Mouse (Mus musculus) lung, postnatal 14 days (tissue): ENCODE results near the gene 1700125H20Rik.
"Not testable (repeated sequence)": the region's sequence is repeated elsewhere in the genome, so short reads cannot be mapped to it uniquely, and the experiment has no call there.

Source experiments
- DNase-seq: peaks from one replicate; pipeline ENCODE4 v3.0.0; 2021

The 1700125H20Rik gene

GRCm38 (mm10) chr11:85170058-85170740 lies at the start of gene 1700125H20Rik:
Gene 1700125H20Rik (plus strand): TSS chr11:85170404.
- DNase-seq: peak; percentile 96

GRCm38 (mm10) chr11:85122073-85122472 lies 48.1 kb upstream of the 1700125H20Rik start:
- DNase-seq: no peak

DNA sequence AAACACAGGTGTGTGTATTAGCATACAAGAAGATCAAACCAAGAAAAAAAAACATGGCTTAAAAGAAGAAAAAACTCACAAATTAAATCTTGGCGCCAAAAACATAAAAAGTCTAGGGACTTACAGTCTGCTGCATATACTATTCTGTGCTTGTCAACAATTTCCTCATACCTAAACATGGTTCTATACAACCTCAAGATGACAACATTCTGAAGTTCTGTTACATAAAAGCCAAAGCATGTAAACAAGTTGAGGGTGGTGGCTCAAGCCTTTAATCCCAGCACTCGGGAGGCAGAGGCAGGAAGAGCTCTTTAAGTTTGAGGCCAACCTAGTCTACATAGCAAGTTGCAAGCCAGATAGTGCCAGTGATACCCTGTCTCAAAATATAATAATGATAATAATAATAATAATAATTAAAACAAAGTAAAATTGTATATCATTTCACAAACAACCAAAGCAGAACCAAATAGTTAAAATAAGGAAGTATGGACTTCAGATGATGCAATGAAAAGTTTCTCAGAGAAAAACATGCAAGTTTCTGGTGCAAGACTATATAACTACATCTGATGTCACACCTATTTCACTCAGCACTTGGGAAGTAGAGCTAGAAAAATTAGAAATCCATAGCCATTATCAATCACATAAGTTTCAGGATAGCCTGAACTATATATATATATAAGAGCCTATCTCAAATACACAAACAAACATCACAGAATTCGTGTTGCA lies 46.8 kb upstream of the 1700125H20Rik start:
- DNase-seq: no peak

DNA sequence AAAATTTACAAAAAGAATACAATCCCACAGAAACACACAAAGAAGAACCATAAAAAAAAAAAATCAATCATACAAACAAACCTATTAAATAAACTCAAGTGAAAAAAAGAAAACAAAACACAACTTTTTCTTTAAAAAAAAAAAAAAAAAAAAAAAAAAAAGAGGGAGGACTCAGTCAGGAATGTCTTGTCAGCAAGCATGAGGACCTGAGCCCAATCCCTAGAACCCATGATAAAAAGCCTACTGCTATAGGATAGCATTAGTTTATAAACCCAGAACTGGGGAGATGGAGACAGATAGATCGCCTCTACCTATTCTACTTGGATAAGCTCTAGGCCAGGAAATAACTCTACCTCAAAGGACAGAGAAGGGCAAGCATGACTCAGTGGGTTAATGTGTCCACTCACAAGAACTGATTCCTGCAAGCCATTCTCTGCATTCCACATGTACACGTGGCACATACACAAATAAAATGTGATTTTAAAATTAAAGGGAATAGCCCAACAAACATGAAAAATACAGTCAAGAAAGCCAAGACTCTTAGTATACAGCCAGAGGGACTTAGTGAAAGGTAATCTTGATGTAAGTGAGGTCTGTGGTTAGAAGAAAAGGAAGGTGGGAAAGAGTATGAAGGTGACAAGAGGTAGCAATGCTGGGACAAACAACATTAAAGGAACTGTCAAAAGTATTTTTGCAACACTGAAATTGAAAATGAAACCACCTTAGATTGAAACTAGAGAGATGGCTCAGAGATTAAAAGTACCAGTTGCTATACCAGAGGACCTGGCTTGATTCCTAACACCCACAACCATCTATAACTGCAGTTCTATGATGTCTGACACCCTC lies 43.7 kb upstream of the 1700125H20Rik start:
- no peak for DNase-seq

- no peak for DNase-seq
Observed at GRCm38 (mm10) chr11:85128883-85129282, 41.3 kb upstream of the 1700125H20Rik start.

DNA sequence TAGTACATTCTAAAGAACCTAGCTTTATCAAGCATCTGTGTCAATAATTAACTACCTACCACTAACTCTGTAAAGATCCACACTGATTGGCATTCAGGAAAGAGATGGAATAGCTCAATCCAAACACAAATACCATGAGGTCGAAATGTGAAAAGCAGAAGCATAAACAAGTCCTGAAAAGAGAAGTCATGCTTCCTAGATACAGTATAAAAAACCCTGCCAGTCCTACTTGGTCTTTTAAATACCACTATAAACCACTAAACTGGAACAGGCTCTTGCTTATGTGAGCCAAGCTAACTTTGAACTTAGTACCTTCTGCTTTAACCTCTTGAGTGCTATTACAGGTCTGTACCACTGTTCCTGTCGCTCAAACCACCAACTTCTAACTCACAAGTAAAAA lies 38.7 kb upstream of the 1700125H20Rik start:
- DNase-seq: no peak

GRCm38 (mm10) chr11:85138776-85139474 lies 31.3 kb upstream of the 1700125H20Rik start:
- peak; percentile 2 for DNase-seq

DNA sequence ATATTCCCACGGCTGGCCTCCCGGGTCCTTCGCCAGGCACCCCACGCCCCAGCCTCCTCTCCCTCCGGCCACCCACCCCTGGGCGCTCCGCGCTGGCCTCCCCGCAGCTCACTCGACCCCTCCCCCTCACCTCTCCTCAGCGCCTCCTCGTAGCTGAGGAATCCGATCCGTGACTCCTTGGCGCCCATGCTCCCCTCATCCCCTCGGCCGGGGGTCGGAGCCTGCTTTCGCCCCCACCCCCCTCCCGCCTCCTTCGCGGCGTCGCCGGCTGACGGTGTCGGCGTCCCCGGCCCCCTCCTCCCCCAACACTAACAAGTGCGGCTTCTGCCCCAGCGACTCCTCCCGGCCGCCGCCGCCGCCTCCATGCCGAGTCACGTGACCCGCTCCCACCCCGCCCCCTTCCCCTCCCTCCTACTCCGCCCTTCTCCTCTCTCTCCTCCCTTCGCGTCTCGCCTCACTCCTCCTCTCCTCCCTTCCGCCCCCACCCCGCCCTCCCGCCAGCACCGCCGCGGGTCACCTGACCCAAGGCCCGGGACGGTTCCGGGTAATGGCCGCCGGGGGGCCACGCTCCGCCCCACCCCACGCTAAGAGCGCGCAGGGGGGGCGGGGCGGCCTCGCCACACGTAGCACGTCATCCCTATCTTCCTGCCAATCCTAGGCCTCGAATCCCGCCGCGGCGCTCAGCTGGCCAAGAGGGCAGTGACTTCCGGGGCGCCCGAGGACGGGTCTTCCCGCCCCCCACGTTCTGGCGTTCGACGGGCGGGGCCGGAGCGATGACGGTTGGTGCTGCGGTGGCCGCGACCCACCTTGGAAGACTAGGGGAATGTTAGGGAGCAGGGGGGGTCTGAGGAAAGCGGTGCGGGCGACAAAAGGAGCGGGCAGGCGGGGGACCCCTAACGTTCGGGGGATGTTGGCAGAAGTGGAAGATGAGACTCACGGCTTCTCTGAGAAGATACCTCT lies 30.3 kb upstream of the 1700125H20Rik start, which contains the start of gene Usp32:
Gene Usp32 (minus strand): TSS at position 581 of the 960 bp plus-strand sequence.
- peak; percentile 97 for DNase-seq

DNA sequence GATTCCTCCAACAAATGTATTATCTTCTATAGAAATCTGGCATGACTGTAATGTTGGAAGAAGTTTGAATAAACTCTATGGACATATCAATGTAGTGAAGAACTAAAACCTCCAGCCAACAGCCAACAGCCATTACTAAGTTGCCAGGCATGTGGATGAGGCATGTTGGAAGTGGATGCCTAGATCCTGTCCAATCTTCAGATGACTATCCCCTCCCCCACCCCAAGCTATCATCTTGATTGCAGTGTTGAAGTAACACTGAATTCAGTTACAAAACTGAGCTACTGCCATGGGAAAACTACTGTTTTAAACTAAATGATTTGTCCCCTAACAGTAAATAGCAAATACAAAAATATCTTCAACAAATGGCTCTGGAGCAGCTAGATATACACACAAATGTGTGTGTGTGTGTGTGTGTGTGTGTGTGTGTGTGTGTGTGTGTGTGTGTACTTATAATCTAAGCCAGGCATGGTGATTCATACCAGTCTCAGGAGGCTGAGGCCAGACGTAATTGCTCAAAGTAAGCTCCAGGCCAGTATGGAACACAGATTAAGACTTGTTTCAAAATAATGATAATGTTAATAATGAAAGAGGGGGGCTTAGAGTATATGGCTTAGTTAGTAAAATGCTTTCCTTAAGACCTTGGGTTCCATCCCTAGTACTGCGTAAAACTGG lies 17.8 kb upstream of the 1700125H20Rik start:
- DNase-seq: no peak

GRCm38 (mm10) chr11:85157301-85157700 lies 12.9 kb upstream of the 1700125H20Rik start:
- no peak for DNase-seq

DNA sequence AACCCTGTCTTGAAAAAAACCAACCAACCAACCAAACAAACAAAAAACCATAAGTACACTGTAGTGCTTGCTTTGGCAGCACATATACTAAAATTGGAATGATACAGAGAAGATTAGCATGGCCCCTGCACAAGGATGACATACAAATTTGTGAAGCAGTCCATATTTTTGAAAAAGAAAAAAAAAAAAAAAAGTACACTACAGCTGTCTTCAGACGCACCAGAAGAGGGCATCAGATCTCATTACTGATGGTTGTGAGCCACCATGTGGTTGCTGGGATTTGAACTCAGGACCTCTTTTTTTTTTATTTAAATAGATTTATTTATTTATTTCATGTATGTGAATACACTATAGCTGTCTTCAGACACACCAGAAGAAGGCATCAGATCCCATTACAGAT lies 7.2 kb upstream of the 1700125H20Rik start:
- not testable (repeated sequence) for DNase-seq

DNA sequence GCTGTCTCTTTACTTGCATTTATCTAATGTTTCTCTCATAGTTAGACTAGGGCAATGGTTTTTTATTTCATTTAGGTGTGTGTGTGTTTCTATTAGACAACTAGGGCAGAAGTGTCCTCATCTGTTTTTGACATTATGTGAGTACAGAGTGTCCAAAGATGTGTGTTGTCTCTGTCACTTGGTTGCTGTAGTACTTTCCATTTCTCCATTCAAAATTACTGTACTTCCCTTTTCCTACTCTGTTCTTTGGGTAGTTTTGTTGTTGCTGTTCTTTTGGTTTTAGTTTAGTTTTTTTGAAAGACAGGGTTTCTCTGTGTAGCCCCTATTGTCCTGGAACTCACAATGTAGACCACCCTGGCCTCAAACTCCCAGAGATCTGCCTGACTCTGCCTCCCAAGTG lies 5.8 kb upstream of the 1700125H20Rik start:
- DNase-seq: no peak

DNA sequence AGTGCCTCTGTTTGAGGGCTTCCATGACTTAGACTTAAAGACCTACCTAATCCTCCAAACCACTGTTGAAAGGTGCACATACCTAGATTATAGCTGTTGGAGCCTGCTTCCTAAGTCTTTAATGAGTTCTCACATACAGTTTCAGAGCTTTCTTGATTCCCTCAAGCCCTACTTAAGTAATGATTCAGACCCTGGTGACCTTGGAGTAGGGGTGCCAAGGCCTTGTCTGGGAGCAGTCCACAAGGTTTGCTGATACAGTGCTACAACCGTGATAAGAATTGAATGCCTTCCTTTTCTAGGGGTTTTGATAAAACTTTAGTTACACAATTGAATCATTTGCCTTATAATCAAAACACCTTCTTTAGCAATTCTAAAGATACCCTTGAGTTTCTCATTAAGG lies 2.7 kb upstream of the 1700125H20Rik start:
- DNase-seq: no peak

DNA sequence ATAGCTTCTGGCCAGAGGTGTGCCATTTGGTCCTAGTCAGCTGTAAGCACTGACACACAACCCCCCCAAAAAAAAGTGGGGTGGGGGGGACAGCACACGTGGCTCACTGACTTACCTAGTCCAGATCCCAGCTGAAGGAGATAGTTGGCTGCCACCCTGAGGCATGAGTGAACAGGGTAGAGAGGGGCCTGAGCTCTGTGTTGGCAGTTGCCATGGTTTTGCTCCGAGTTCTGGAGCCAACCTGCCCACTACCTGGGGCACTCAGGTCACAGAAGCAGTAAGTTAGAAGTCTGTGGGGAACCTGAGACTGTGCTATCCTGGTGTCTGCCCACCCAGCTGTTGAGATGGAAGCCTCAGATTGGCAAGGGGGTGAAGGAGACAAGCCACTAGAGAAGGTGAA lies 629 bp downstream of the 1700125H20Rik start:
- no peak for DNase-seq

DNA sequence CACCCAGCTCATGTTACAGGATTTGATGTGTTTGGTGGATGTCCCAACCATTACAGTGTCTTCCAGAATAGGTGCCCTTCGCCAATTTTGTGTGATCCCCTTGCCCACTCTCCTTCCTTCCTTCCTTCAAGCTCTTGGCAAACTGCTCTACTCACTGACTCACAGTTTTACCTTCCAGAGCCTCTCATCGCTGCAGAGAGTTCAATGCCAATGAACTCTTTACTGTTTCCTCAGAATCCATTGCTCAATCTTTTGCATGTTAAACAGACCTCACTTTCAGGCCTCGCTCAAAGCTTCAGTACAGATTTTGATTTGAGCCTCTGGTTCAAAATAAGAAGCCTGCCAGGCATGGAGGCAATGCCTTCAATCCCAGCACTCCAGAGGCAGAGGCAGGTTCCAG lies 5.7 kb downstream of the 1700125H20Rik start:
- DNase-seq: no peak

GRCm38 (mm10) chr11:85177761-85178160 lies 7.6 kb downstream of the 1700125H20Rik start:
- no peak for DNase-seq

GRCm38 (mm10) chr11:85178413-85178812 lies 8.2 kb downstream of the 1700125H20Rik start:
- no peak for DNase-seq

DNA sequence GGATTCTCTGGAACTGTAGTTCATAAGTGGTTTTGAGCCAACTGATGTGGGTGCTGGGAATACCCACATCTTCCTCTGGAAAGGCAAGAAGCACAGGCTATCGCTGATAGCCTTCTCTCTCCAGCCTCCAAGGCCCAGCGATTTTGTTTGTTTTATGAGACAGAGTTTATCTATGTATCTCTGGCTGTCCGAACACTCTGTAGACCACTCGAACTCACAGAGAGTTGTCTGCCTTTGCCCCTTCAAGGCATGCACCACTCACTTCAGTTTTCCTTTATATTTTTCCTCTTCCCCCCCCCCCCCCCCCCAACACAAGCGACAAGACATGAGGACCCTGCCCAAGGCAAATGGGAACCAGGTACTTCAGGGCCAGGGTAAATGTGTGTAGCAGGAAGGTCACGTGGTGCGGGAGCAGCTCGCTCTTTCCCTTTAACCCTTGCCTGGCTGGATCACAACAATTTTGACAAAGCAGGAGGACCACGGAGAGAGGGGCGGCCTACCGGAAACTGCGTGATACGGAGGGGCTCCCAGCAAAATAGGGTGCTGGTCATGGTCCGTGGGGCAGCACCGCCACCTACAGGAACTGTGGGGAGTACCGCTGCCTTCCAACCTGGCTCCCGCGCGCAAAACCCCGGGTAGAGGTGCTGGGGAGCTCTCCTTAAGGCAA lies 12.5 kb downstream of the 1700125H20Rik start:
- peak; percentile 75 for DNase-seq

DNA sequence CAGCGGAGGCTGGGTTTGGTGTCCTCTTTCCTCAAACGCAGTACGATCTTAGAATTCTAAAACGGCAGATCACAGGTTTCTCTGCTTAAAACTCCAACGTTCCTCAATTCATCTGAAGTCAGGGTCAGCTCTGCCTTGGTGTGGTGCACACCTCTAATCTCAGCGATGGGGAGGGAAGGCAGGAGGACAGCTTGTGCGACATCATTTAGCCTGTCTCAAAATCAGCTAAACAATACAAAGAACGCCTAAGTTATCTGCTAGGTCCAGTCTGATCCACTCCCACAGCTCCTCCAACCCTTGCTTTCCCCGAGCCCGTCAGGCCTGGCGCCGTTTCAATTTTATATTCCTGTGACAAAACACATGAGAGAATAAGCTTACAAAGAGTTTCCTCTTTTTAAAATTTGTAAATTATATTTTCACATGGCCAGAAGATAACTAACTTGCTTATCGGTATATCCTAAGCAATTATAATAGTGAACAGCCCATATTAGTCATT lies 13.1 kb downstream of the 1700125H20Rik start:
- peak; percentile 11 for DNase-seq

GRCm38 (mm10) chr11:85184082-85184481 lies 13.9 kb downstream of the 1700125H20Rik start:
- peak; percentile 66 for DNase-seq
